Mouse (Mus musculus): Measurements from ENCODE around the gene Olfr101. TPM values are rescaled to one million over a fixed set of nuclear protein-coding genes. Genes with fewer than 3 reads are reported as not detected.

Gene Olfr101
- not detected in 2 replicates for total RNA-seq (2014; rRNA removed)
- not detected in 2 replicates for polyA plus RNA-seq (2012; rRNA removed)

DNA sequence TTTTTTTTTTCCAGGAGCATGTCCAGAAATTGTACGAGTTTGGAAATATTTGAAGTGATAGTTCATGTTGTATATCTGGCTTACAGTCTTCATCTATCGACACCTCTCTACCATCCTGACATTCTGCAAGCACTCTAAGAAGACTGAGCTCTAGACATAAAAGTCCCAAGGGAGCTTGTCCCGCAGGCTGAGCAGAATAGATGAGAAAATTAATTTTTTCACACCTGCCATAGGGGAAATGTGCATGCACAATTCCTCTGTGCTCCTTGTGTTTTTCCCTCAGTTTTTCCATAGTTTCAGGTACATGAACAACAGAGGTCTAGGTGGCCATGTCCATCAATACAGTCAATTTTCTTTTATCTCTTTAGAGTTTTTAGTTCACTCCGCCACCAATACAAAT is at the start of gene Olfr101:
Gene Olfr101 (minus strand): TSS at position 101 of the 400 bp plus-strand sequence.
- Histone ChIP-seq H3K4me1 (ENCODE audit: control insufficient read depth, insufficient read depth, low read length) (no peaks in the 10 kb centered on the region), H3K79me2 (ENCODE audit: control insufficient read depth, insufficient read depth, low read length) (no peaks in the 10 kb centered on the region), H3K9ac (ENCODE audit: low read depth, low read length) (no peak within 1 kb of the TSS), H3K27me3 (ENCODE audit: control insufficient read depth, insufficient read depth, low read length) (no peaks in the 10 kb centered on the region), H3K4me3 (ENCODE audit: insufficient read depth, low read depth, low read length) (no peak within 1 kb of the TSS), H3K27ac (replicated peaks; ENCODE audit: insufficient read depth, low read depth, low read length) (no peak within 1 kb of the TSS), H3K36me3 (ENCODE audit: control insufficient read depth, insufficient read depth, low read length) (no peaks in the 10 kb centered on the region)
- WGBS = 76% methylated on average over 4 of the region's 4 CpGs
- TF ChIP-seq CTCF (IDR thresholded peaks at IDR 0.05; ENCODE audit: low read depth, low read length) = no peak
- TF ChIP-seq POLR2A (IDR thresholded peaks at IDR 0.05; ENCODE audit: extremely low read depth, insufficient read depth, low read length) = no peak
- no peak for DNase-seq (ENCODE audit: extremely low read depth, low read depth, low spot score)

DNA sequence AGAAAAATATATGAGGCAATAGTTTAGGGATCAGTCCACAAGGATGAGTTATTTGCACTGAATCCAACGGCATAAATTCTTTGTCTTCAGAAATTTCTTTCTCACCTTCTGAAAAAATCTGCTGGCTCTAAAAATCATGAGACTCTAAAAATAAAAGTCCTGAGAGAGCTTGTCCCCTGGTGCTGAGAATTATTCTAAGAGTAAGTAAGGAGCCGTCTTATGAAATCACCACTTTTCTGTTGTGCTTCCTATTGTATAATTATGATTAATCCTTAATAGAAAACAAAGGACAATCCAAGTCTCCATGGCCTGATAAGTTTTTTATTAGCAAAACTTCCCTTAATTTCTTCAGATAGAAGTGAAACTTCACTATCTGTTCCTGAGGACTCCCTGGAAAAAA is 35.5 kb upstream of the Olfr101 start, which contains the start of gene Olfr103:
Gene Olfr103 (minus strand): TSS at position 101 of the 400 bp plus-strand sequence.
- 91% methylated on average over 2 of the region's 2 CpGs for WGBS
- no peaks in the 10 kb centered on the region for H3K4me1 ChIP-seq (ENCODE audit: control insufficient read depth, insufficient read depth, low read length)
- H3K36me3 ChIP-seq (ENCODE audit: control insufficient read depth, insufficient read depth, low read length) = no peaks in the 10 kb centered on the region
- no peak for DNase-seq (ENCODE audit: extremely low read depth, low read depth, low spot score)
- no peaks in the 10 kb centered on the region for H3K79me2 ChIP-seq (ENCODE audit: control insufficient read depth, insufficient read depth, low read length)
- no peaks in the 10 kb centered on the region for H3K27me3 ChIP-seq (ENCODE audit: control insufficient read depth, insufficient read depth, low read length)
- H3K4me3 ChIP-seq (ENCODE audit: insufficient read depth, low read depth, low read length) = no peak within 1 kb of the TSS
- H3K27ac ChIP-seq (replicated peaks; ENCODE audit: insufficient read depth, low read depth, low read length) = no peak within 1 kb of the TSS
- H3K9ac ChIP-seq (ENCODE audit: low read depth, low read length) = no peak within 1 kb of the TSS
- no peak for TF ChIP-seq POLR2A (IDR thresholded peaks at IDR 0.05; ENCODE audit: extremely low read depth, insufficient read depth, low read length)
- no peak for TF ChIP-seq CTCF (IDR thresholded peaks at IDR 0.05; ENCODE audit: low read depth, low read length)

DNA sequence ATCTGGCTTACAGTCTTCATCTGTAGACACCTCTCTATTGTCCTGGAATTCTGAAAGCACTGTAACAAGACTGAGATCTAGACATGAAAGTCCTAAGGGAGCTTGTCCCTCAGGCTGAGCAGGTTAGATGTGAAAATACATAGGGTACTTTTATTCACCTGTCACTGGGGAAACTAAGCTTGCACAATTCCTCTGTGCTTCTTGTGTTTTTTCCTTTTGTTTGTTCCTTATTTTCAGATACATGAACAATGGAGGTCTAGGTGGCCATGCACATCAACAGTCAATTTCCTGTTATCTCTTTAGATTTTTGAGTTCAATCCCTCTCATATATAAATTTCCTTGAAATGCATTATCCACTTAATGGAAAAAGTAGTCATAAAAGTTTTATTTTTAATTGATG is 12.8 kb upstream of the Olfr101 start, which contains the start of gene Olfr102:
Gene Olfr102 (minus strand): TSS at position 101 of the 400 bp plus-strand sequence.
- H3K27ac ChIP-seq (replicated peaks; ENCODE audit: insufficient read depth, low read depth, low read length) = no peak within 1 kb of the TSS
- no peak within 1 kb of the TSS for H3K9ac ChIP-seq (ENCODE audit: low read depth, low read length)
- DNase-seq (ENCODE audit: extremely low read depth, low read depth, low spot score) = no peak
- H3K4me1 ChIP-seq (ENCODE audit: control insufficient read depth, insufficient read depth, low read length) = no peaks in the 10 kb centered on the region
- H3K36me3 ChIP-seq (ENCODE audit: control insufficient read depth, insufficient read depth, low read length) = no peaks in the 10 kb centered on the region
- no peak for TF ChIP-seq CTCF (IDR thresholded peaks at IDR 0.05; ENCODE audit: low read depth, low read length)
- TF ChIP-seq POLR2A (IDR thresholded peaks at IDR 0.05; ENCODE audit: extremely low read depth, insufficient read depth, low read length) = no peak
- no peaks in the 10 kb centered on the region for H3K27me3 ChIP-seq (ENCODE audit: control insufficient read depth, insufficient read depth, low read length)
- no peak within 1 kb of the TSS for H3K4me3 ChIP-seq (ENCODE audit: insufficient read depth, low read depth, low read length)
- H3K79me2 ChIP-seq (ENCODE audit: control insufficient read depth, insufficient read depth, low read length) = no peaks in the 10 kb centered on the region

- DNase-seq (ENCODE audit: extremely low read depth, low read depth, low spot score) = no peak
- WGBS = 38% methylated on average over 2 of the region's 2 CpGs
- no peak overlapping the region for H3K4me3 ChIP-seq (ENCODE audit: insufficient read depth, low read depth, low read length)
- H3K79me2 ChIP-seq (ENCODE audit: control insufficient read depth, insufficient read depth, low read length) = no peaks in the 10 kb centered on the region
- H3K4me1 ChIP-seq (ENCODE audit: control insufficient read depth, insufficient read depth, low read length) = no peaks in the 10 kb centered on the region
- H3K27me3 ChIP-seq (ENCODE audit: control insufficient read depth, insufficient read depth, low read length) = no peaks in the 10 kb centered on the region
- no peak overlapping the region for H3K9ac ChIP-seq (ENCODE audit: low read depth, low read length)
- TF ChIP-seq POLR2A (IDR thresholded peaks at IDR 0.05; ENCODE audit: extremely low read depth, insufficient read depth, low read length) (no peak), CTCF (IDR thresholded peaks at IDR 0.05; ENCODE audit: low read depth, low read length) (no peak)
- H3K27ac ChIP-seq (replicated peaks; ENCODE audit: insufficient read depth, low read depth, low read length) = no peak overlapping the region
- no peaks in the 10 kb centered on the region for H3K36me3 ChIP-seq (ENCODE audit: control insufficient read depth, insufficient read depth, low read length)
These were observed 6.1 kb upstream of the Olfr101 start for GRCm38 (mm10) chr17:37310146-37310699.

GRCm38 (mm10) chr17:37308483-37308882 is 4.4 kb upstream of the Olfr101 start:
- H3K36me3 ChIP-seq (ENCODE audit: control insufficient read depth, insufficient read depth, low read length) = no peaks in the 10 kb centered on the region
- DNase-seq (ENCODE audit: extremely low read depth, low read depth, low spot score) = peak; percentile 4
- WGBS = 34% methylated on average over 4 of the region's 4 CpGs

DNA sequence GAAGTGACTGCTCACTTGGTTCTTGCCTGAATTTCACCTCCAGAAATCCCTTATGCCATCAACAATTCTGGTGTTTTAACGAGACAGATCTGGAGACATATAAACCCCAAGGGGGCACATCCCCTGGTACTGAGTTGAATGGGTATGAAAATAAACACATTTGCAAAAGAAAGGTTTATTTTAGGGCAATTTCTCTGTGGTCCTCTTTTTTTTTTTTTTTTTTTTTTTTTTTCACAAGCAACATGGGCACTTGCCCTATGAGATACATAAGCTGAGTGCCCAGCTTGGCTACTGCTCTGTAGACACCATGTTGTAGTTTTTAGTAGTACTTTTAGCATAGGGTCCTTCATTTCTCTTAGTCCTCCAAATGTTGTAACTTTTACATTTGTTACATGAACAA is 20.8 kb downstream of the Olfr101 start, which contains the start of gene Olfr99:
Gene Olfr99 (minus strand): TSS at position 101 of the 400 bp plus-strand sequence.
- H3K36me3 ChIP-seq (ENCODE audit: control insufficient read depth, insufficient read depth, low read length) = no peaks in the 10 kb centered on the region
- no peak within 1 kb of the TSS for H3K27ac ChIP-seq (replicated peaks; ENCODE audit: insufficient read depth, low read depth, low read length)
- no peak for DNase-seq (ENCODE audit: extremely low read depth, low read depth, low spot score)
- TF ChIP-seq POLR2A (IDR thresholded peaks at IDR 0.05; ENCODE audit: extremely low read depth, insufficient read depth, low read length) (no peak), CTCF (IDR thresholded peaks at IDR 0.05; ENCODE audit: low read depth, low read length) (no peak)
- H3K27me3 ChIP-seq (ENCODE audit: control insufficient read depth, insufficient read depth, low read length) = no peaks in the 10 kb centered on the region
- H3K4me3 ChIP-seq (ENCODE audit: insufficient read depth, low read depth, low read length) = no peak within 1 kb of the TSS
- no peak within 1 kb of the TSS for H3K9ac ChIP-seq (ENCODE audit: low read depth, low read length)
- no peaks in the 10 kb centered on the region for H3K4me1 ChIP-seq (ENCODE audit: control insufficient read depth, insufficient read depth, low read length)
- H3K79me2 ChIP-seq (ENCODE audit: control insufficient read depth, insufficient read depth, low read length) = no peaks in the 10 kb centered on the region
- WGBS = 84% methylated on average over 1 of the region's 1 CpGs

More at GRCm38 (mm10) chr17:37308483-37308882, 4.4 kb upstream of the Olfr101 start:
- no peaks in the 10 kb centered on the region for H3K4me1 ChIP-seq (ENCODE audit: control insufficient read depth, insufficient read depth, low read length)
- no peak overlapping the region for H3K27ac ChIP-seq (replicated peaks; ENCODE audit: insufficient read depth, low read depth, low read length)
- H3K27me3 ChIP-seq (ENCODE audit: control insufficient read depth, insufficient read depth, low read length) = no peaks in the 10 kb centered on the region
- H3K9ac ChIP-seq (ENCODE audit: low read depth, low read length) = no peak overlapping the region
- H3K4me3 ChIP-seq (ENCODE audit: insufficient read depth, low read depth, low read length) = no peak overlapping the region
- TF ChIP-seq CTCF (IDR thresholded peaks at IDR 0.05; ENCODE audit: low read depth, low read length) (no peak), POLR2A (IDR thresholded peaks at IDR 0.05; ENCODE audit: extremely low read depth, insufficient read depth, low read length) (no peak)
- no peaks in the 10 kb centered on the region for H3K79me2 ChIP-seq (ENCODE audit: control insufficient read depth, insufficient read depth, low read length)

Measured in liver, adult 2 months (tissue).